ENCODE assay signal across 24 mouse cellular contexts in genomic region chr7:115376067-115376466, GRCm38 (mm10).
"Had no signal": no experiment of that assay in that cellular context is flagged by ENCODE, and none has a peak within 500 bp of the region (broad histone marks: within the 10 kb centered on the region; RNA-seq: fewer than 3 reads in every experiment).

No protein-coding gene starts in this region.

- H3K27me3 ChIP-seq: heart, embryonic 13.5 days; heart, embryonic 15.5 days; hindbrain, embryonic 13.5 days; hindbrain, embryonic 15.5 days; liver, embryonic 13.5 days had no signal

- DNase-seq: forebrain, postnatal 0 days; gastrocnemius, postnatal 14 days; gastrocnemius, postnatal 36 days; heart, adult 18-20 months; heart, postnatal 4 days; kidney, adult 11 months; kidney, adult 2 months; kidney, adult 9 months; kidney, postnatal 14 days; kidney, postnatal 36 days; liver; liver, embryonic 13.5 days had no signal

- H3K4me1 ChIP-seq: liver, embryonic 13.5 days had no signal

- H3K36me3 ChIP-seq: heart, embryonic 13.5 days; heart, embryonic 15.5 days; hindbrain, embryonic 13.5 days; hindbrain, embryonic 15.5 days; kidney, embryonic 15.5 days; limb, embryonic 10.5 days; limb, embryonic 12.5 days; liver, embryonic 13.5 days had no signal

- H3K27ac ChIP-seq: heart, embryonic 13.5 days; heart, embryonic 15.5 days; hindbrain, embryonic 13.5 days; hindbrain, embryonic 15.5 days; hindbrain, postnatal 0 days; kidney, embryonic 15.5 days; kidney, postnatal 0 days; layer of hippocampus, adult 2 months; left cerebral cortex, adult 2 months; limb, embryonic 10.5 days; limb, embryonic 12.5 days; liver, embryonic 13.5 days had no signal

- H3K9me3 ChIP-seq: heart, embryonic 13.5 days; heart, embryonic 15.5 days; hindbrain, embryonic 13.5 days; hindbrain, embryonic 15.5 days; kidney, embryonic 15.5 days; limb, embryonic 10.5 days; limb, embryonic 12.5 days; liver, embryonic 13.5 days had no signal

- H3K4me3 ChIP-seq: heart, embryonic 13.5 days; heart, embryonic 15.5 days; hindbrain, embryonic 13.5 days; hindbrain, embryonic 15.5 days; kidney, embryonic 15.5 days; layer of hippocampus, adult 2 months; left cerebral cortex, adult 2 months; limb, embryonic 10.5 days; limb, embryonic 12.5 days; liver, embryonic 13.5 days had no signal

- ATAC-seq: forebrain, postnatal 0 days; hindbrain, postnatal 0 days; intestine, embryonic 16.5 days had no signal
